Mouse (Mus musculus) neural tube, embryonic 12.5 days (tissue): ENCODE measurements around the gene B430306N03Rik. TPM values are rescaled to one million over a fixed set of nuclear protein-coding genes. Genes with fewer than 3 reads are reported as not detected.
"Not testable (repeated sequence)": the region's sequence is repeated elsewhere in the genome, so short reads cannot be mapped to it uniquely, and the experiment has no call there.

Experiments used
- ATAC-seq: fragments of 200-750 bp; cut with Nextera tagmentation; 2 replicates; pipeline ENCODE4 v1.8.0; 2017; ENCODE audit warnings: low read depth, mild to moderate bottlenecking, moderate TSS enrichment, moderate library complexity; ENCODE audit not compliant: low FRiP score
- H3K27ac ChIP-seq: fragments of 300-500 bp; sonication (generic); 2 replicates; pipeline ENCODE4 v1.5.1; 2016
- H3K27me3 ChIP-seq: fragments of 300-500 bp; sonication (generic); replicated peaks from 2 replicates; pipeline ENCODE4 v1.6.1; 2016; ENCODE audit warnings: mild to moderate bottlenecking
- H3K36me3 ChIP-seq: fragments of 300-500 bp; sonication (generic); 2 replicates; pipeline ENCODE4 v1.6.1; 2016; ENCODE audit warnings: mild to moderate bottlenecking
- H3K4me1 ChIP-seq: fragments of 300-500 bp; sonication (generic); 2 replicates; pipeline ENCODE4 v1.6.1; 2016
- H3K4me2 ChIP-seq: fragments of 300-500 bp; sonication (generic); replicated peaks from 2 replicates; pipeline ENCODE4 v1.6.1; 2016; ENCODE audit warnings: mild to moderate bottlenecking
- H3K4me3 ChIP-seq: fragments of 300-500 bp; sonication (generic); 2 replicates; pipeline ENCODE4 v1.5.1; 2016
- H3K9ac ChIP-seq: fragments of 300-500 bp; sonication (generic); 2 replicates; pipeline ENCODE4 v1.6.1; 2016; ENCODE audit warnings: mild to moderate bottlenecking
- H3K9me3 ChIP-seq: fragments of 300-500 bp; sonication (generic); 2 replicates; pipeline ENCODE4 v1.6.1; 2016; ENCODE audit warnings: mild to moderate bottlenecking
- WGBS: fragments of 180-500 bp; shearing (Covaris S2); methylation state at CpG from one replicate; pipeline ENCODE4 v1.1.7; 2016; 5-methylcytosine and 5-hydroxymethylcytosine counted together
- polyA plus RNA-seq: library from polyadenylated mRNA; unstranded; fragments of >200 nt; fragmentation: Nextera tagmentation; extraction: Ambion mirVana; gene quantifications from 2 replicates; pipeline ENCODE4 v1.2.1, GENCODE M21; 2016

The B430306N03Rik gene
- polyA plus RNA-seq: 0.09 TPM in 1 of 2 replicates, not detected in the other

- not testable (repeated sequence) for H3K36me3 ChIP-seq, H3K4me3 ChIP-seq, H3K4me1 ChIP-seq, H3K27me3 ChIP-seq, H3K9me3 ChIP-seq, ATAC-seq, H3K27ac ChIP-seq, H3K4me2 ChIP-seq, H3K9ac ChIP-seq
- 87% methylated on average over 3 of the region's 3 CpGs for WGBS
These were observed at the start of gene B430306N03Rik for GRCm38 (mm10) chr17:48315905-48316579. TSS of gene B430306N03Rik (plus strand) at chr17:48316141.

GRCm38 (mm10) chr17:48266610-48267304, 49.2 kb upstream of the B430306N03Rik start:
- Histone ChIP-seq H3K9ac (no peak overlapping the region), H3K4me3 (no peak overlapping the region), H3K4me1 (peaks cover 7% of the 10 kb centered on the region), H3K27ac (no peak overlapping the region), H3K4me2 (no peak overlapping the region), H3K36me3 (no peaks in the 10 kb centered on the region), H3K27me3 (no peaks in the 10 kb centered on the region; the same call in 1 of the 2 replicates), H3K9me3 (no peaks in the 10 kb centered on the region)
- peak; percentile 50; the same call in 1 of the 2 replicates for ATAC-seq
- 20% methylated on average over 2 of the region's 2 CpGs for WGBS

- Histone ChIP-seq H3K9ac (no peak overlapping the region), H3K4me3 (no peak overlapping the region), H3K36me3 (no peaks in the 10 kb centered on the region), H3K27ac (no peak overlapping the region), H3K9me3 (no peaks in the 10 kb centered on the region), H3K4me2 (no peak overlapping the region), H3K27me3 (no peaks in the 10 kb centered on the region; the same call in 1 of the 2 replicates), H3K4me1 (peaks cover 7% of the 10 kb centered on the region)
- ATAC-seq: no peak
- 66% methylated on average over 1 of the region's 1 CpGs for WGBS
These were observed 48.4 kb upstream of the B430306N03Rik start for GRCm38 (mm10) chr17:48267591-48267990.

GRCm38 (mm10) chr17:48268276-48268675, 47.7 kb upstream of the B430306N03Rik start:
- Histone ChIP-seq H3K9me3 (no peaks in the 10 kb centered on the region), H3K9ac (no peak overlapping the region), H3K4me3 (no peak overlapping the region), H3K4me1 (peaks cover 7% of the 10 kb centered on the region), H3K27me3 (no peaks in the 10 kb centered on the region; the same call in 1 of the 2 replicates), H3K27ac (no peak overlapping the region), H3K4me2 (no peak overlapping the region), H3K36me3 (no peaks in the 10 kb centered on the region)
- ATAC-seq: no peak

GRCm38 (mm10) chr17:48269833-48270232, 46.1 kb upstream of the B430306N03Rik start:
- ATAC-seq: no peak
- Histone ChIP-seq H3K27ac (no peak overlapping the region), H3K4me1 (peaks cover 7% of the 10 kb centered on the region), H3K36me3 (no peaks in the 10 kb centered on the region), H3K27me3 (no peaks in the 10 kb centered on the region; the same call in 1 of the 2 replicates), H3K4me2 (no peak overlapping the region), H3K9me3 (no peaks in the 10 kb centered on the region), H3K9ac (no peak overlapping the region), H3K4me3 (no peak overlapping the region)
- WGBS: 80% methylated on average over 4 of the region's 4 CpGs

GRCm38 (mm10) chr17:48272158-48272557, 43.8 kb upstream of the B430306N03Rik start:
- ATAC-seq: no peak
- H3K4me1 ChIP-seq: no peaks in the 10 kb centered on the region
- H3K4me2 ChIP-seq: no peak overlapping the region
- no peaks in the 10 kb centered on the region for H3K9me3 ChIP-seq
- no peak overlapping the region for H3K4me3 ChIP-seq
- no peak overlapping the region for H3K27ac ChIP-seq
- H3K27me3 ChIP-seq: no peaks in the 10 kb centered on the region; the same call in 1 of the 2 replicates
- no peak overlapping the region for H3K9ac ChIP-seq
- WGBS: 88% methylated on average over 5 of the region's 5 CpGs
- H3K36me3 ChIP-seq: no peaks in the 10 kb centered on the region

GRCm38 (mm10) chr17:48272598-48272997, 43.3 kb upstream of the B430306N03Rik start:
- 97% methylated on average over 4 of the region's 4 CpGs for WGBS
- Histone ChIP-seq H3K27ac (no peak overlapping the region), H3K27me3 (no peaks in the 10 kb centered on the region; the same call in 1 of the 2 replicates), H3K4me3 (no peak overlapping the region), H3K9me3 (no peaks in the 10 kb centered on the region), H3K9ac (no peak overlapping the region), H3K4me1 (no peaks in the 10 kb centered on the region), H3K4me2 (no peak overlapping the region), H3K36me3 (no peaks in the 10 kb centered on the region)
- ATAC-seq: no peak

GRCm38 (mm10) chr17:48274098-48274497, 41.8 kb upstream of the B430306N03Rik start:
- Histone ChIP-seq H3K9ac (no peak overlapping the region), H3K4me3 (no peak overlapping the region), H3K27ac (no peak overlapping the region), H3K9me3 (no peaks in the 10 kb centered on the region), H3K4me2 (no peak overlapping the region), H3K36me3 (no peaks in the 10 kb centered on the region), H3K27me3 (no peaks in the 10 kb centered on the region; the same call in 1 of the 2 replicates), H3K4me1 (no peaks in the 10 kb centered on the region)
- no peak for ATAC-seq
- WGBS: 82% methylated on average over 4 of the region's 4 CpGs

GRCm38 (mm10) chr17:48274885-48275284, 41.1 kb upstream of the B430306N03Rik start:
- no peak overlapping the region for H3K4me2 ChIP-seq
- no peaks in the 10 kb centered on the region for H3K4me1 ChIP-seq
- no peak overlapping the region for H3K27ac ChIP-seq
- no peaks in the 10 kb centered on the region; the same call in 1 of the 2 replicates for H3K27me3 ChIP-seq
- H3K4me3 ChIP-seq: no peak overlapping the region
- H3K9me3 ChIP-seq: no peaks in the 10 kb centered on the region
- no peak overlapping the region for H3K9ac ChIP-seq
- 27% methylated on average over 6 of the region's 6 CpGs for WGBS
- 0 out of 2 replicates have a peak, but pooled peaks have one; percentile 37 for ATAC-seq
- no peaks in the 10 kb centered on the region for H3K36me3 ChIP-seq

- ATAC-seq: no peak
- Histone ChIP-seq H3K9me3 (no peaks in the 10 kb centered on the region), H3K36me3 (no peaks in the 10 kb centered on the region), H3K4me1 (no peaks in the 10 kb centered on the region), H3K27me3 (no peaks in the 10 kb centered on the region), H3K9ac (no peak overlapping the region), H3K4me3 (no peak overlapping the region), H3K4me2 (no peak overlapping the region), H3K27ac (no peak overlapping the region)
- 61% methylated on average over 7 of the region's 7 CpGs for WGBS
These were observed 40.2 kb upstream of the B430306N03Rik start for GRCm38 (mm10) chr17:48275736-48276135.

GRCm38 (mm10) chr17:48278381-48278780, 37.6 kb upstream of the B430306N03Rik start:
- H3K9ac ChIP-seq: no peak overlapping the region
- no peak overlapping the region for H3K4me3 ChIP-seq
- ATAC-seq: no peak
- no peaks in the 10 kb centered on the region for H3K36me3 ChIP-seq
- H3K9me3 ChIP-seq: no peaks in the 10 kb centered on the region
- no peaks in the 10 kb centered on the region for H3K27me3 ChIP-seq
- H3K27ac ChIP-seq: no peak overlapping the region
- H3K4me2 ChIP-seq: no peak overlapping the region
- no peaks in the 10 kb centered on the region; the same call in 1 of the 2 replicates for H3K4me1 ChIP-seq

GRCm38 (mm10) chr17:48279002-48279401, 36.9 kb upstream of the B430306N03Rik start:
- Histone ChIP-seq H3K36me3 (no peaks in the 10 kb centered on the region), H3K4me3 (no peak overlapping the region), H3K27me3 (no peaks in the 10 kb centered on the region), H3K4me1 (no peaks in the 10 kb centered on the region; the same call in 1 of the 2 replicates), H3K27ac (no peak overlapping the region), H3K4me2 (no peak overlapping the region), H3K9me3 (no peaks in the 10 kb centered on the region), H3K9ac (no peak overlapping the region)
- ATAC-seq: no peak
- WGBS: 86% methylated on average over 4 of the region's 4 CpGs
